Mouse (Mus musculus) hindbrain, embryonic 16.5 days (tissue): Measurements from ENCODE around the gene Setx. TPM values are rescaled to one million over a fixed set of nuclear protein-coding genes. Genes with fewer than 3 reads are reported as not detected.

Source experiments
- ATAC-seq: fragments of 200-750 bp; cut with Nextera tagmentation; 2 replicates; pipeline ENCODE4 v1.8.0; 2017; ENCODE audit warnings: moderate TSS enrichment, moderate library complexity
- H3K27ac ChIP-seq: fragments of 300-500 bp; sonication (generic); 2 replicates; pipeline ENCODE4 v1.5.1; 2014; ENCODE audit warnings: low read depth, mild to moderate bottlenecking, control low read depth, low read length, moderate library complexity
- H3K27me3 ChIP-seq: fragments of 300-500 bp; sonication (generic); replicated peaks from 2 replicates; pipeline ENCODE4 v1.6.1; 2014; ENCODE audit warnings: low read length; ENCODE audit not compliant: control insufficient read depth, insufficient read depth
- H3K36me3 ChIP-seq: fragments of 300-500 bp; sonication (generic); 2 replicates; pipeline ENCODE4 v1.6.1; 2014; ENCODE audit warnings: mild to moderate bottlenecking, low read length, moderate library complexity, mixed read lengths; ENCODE audit not compliant: control insufficient read depth, insufficient read depth
- H3K4me1 ChIP-seq: fragments of 300-500 bp; sonication (generic); 2 replicates; pipeline ENCODE4 v1.6.1; 2014; ENCODE audit warnings: low read depth, low read length; ENCODE audit not compliant: control insufficient read depth, insufficient read depth
- H3K4me2 ChIP-seq: fragments of 300-500 bp; sonication (generic); 2 replicates; pipeline ENCODE4 v1.6.1; 2014; ENCODE audit warnings: mild to moderate bottlenecking, low read length, control low read depth, moderate library complexity
- H3K4me3 ChIP-seq: fragments of 300-500 bp; sonication (generic); 2 replicates; pipeline ENCODE4 v1.5.1; 2014; ENCODE audit warnings: mild to moderate bottlenecking, low read length, control low read depth, moderate library complexity
- H3K9ac ChIP-seq: fragments of 300-500 bp; sonication (generic); 2 replicates; pipeline ENCODE4 v1.6.1; 2014; ENCODE audit warnings: low read depth, mild to moderate bottlenecking, control low read depth, low read length, moderate library complexity
- H3K9me3 ChIP-seq: fragments of 300-500 bp; sonication (generic); 2 replicates; pipeline ENCODE4 v1.6.1; 2014; ENCODE audit warnings: mild to moderate bottlenecking, low read length, moderate library complexity; ENCODE audit not compliant: control insufficient read depth
- WGBS: fragments of 180-500 bp; shearing (Covaris S2); extraction: QIAGEN DNeasy Blood & Tissue Kit; methylation state at CpG from one replicate; pipeline ENCODE4 v1.1.7; 2014; 5-methylcytosine and 5-hydroxymethylcytosine counted together
- polyA plus RNA-seq: library from polyadenylated mRNA; unstranded; fragments of >200 nt; fragmentation: Nextera tagmentation; extraction: Ambion mirVana; gene quantifications from 2 replicates; pipeline ENCODE4 v1.2.1, GENCODE M21; 2015

Gene Setx
- polyA plus RNA-seq, 1 experiment from 2014 or later = 10.2 TPM

DNA sequence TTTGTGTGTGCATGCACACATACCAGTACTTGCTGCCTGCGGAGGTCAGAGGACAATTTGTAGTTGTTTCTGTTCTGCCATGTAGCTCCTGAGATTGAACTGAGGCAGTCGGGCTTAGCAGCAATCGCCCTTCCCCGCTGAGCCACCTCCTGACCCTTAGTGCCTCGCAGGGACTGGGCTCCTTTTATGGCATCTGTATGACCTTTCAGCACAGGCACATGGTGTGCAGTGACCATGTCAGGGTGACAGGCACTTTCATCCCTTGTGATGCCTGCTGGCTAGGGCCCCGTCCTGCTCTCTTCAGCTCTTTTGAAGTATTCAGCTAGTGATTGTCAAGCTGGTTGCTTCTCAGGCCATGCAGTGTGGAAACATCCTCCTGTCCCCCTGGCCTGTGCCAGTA lies 62.2 kb downstream of the Setx start:
- ATAC-seq = no peak
- Histone ChIP-seq H3K9me3 (no peaks in the 10 kb centered on the region), H3K9ac (no peak overlapping the region), H3K4me2 (no peak overlapping the region), H3K27ac (no peak overlapping the region), H3K4me1 (no peaks in the 10 kb centered on the region), H3K36me3 (no peaks in the 10 kb centered on the region), H3K4me3 (no peak overlapping the region), H3K27me3 (no peaks in the 10 kb centered on the region)
- 34% methylated on average over 6 of the region's 6 CpGs for WGBS

DNA sequence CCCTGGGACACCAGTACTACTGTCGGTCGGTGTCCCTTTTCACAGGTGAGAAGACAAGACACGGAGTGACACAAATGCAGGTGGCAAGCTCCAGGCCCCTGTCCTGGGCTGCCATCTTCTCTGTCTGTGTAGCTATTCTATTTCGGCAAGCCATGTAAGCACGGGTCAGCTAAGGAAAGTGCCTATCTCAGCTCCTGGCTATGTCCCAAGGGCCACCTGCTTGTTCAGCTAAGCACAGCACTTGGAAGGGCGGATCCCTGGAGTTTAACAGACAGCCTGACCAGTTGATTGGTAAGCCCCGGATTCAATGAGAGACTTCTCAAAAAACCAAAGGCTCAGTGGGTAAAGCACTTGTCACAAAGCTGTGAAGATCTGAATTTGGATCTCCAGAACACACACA lies 66.4 kb downstream of the Setx start:
- no peak for ATAC-seq
- 83% methylated on average over 7 of the region's 7 CpGs for WGBS
- Histone ChIP-seq H3K4me1 (peaks cover 21% of the 10 kb centered on the region), H3K4me3 (no peak overlapping the region), H3K27me3 (no peaks in the 10 kb centered on the region), H3K36me3 (no peaks in the 10 kb centered on the region), H3K27ac (no peak overlapping the region), H3K4me2 (no peak overlapping the region), H3K9me3 (no peaks in the 10 kb centered on the region), H3K9ac (no peak overlapping the region)

DNA sequence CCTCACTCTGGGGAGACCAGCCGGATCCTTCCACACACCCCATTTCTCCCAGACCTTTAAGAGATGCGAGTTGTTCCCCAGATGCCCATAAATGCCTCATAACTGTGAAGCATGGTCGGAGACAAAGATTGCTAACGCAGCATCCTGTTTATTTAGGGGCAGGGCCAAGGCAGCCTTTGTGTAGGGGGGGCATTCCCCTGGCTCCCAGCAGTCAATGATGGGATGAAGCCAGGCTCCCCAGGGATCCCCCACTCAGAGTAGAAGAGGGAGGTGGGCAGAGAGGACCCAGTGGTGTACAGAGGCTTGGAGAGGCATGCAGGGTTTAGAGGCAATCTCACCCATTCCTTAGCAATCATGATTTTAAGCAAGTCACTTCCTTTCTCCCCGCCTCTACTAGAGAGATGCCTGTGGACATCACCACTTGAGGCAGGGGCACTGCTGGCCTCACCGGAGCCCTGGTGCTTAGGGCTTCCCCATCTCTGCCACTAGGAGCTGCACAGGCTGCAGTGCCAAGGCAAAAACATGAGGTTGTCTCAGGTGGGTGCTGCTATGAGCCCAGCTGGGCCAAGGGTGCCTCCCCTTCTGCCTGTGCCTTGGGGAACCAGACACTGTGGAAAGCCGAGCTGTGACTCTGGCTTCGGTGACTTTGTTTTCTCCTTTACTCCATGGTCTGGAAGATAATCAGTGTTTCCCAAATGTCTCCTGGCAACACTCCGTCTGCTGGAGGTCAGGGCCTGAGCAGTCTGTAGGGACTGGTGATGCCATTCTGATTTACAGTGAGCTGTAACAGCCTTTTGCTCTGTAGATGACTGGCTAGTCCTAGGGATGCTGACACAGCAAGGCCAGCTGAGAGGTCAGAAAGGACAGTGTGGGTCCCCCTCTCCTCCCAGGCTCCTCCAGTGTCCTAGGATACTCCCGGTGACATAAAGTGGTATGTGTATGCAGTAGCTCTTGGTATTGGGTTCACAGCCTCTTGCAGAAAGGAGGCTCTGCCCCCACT lies 67.5 kb downstream of the Setx start:
- Histone ChIP-seq H3K4me3 (no peak overlapping the region), H3K4me1 (peaks cover 21% of the 10 kb centered on the region), H3K36me3 (no peaks in the 10 kb centered on the region), H3K27ac (no peak overlapping the region), H3K9me3 (no peaks in the 10 kb centered on the region), H3K4me2 (no peak overlapping the region), H3K9ac (no peak overlapping the region), H3K27me3 (peaks cover 7% of the 10 kb centered on the region)
- WGBS = 60% methylated on average over 10 of the region's 10 CpGs
- no peak for ATAC-seq

DNA sequence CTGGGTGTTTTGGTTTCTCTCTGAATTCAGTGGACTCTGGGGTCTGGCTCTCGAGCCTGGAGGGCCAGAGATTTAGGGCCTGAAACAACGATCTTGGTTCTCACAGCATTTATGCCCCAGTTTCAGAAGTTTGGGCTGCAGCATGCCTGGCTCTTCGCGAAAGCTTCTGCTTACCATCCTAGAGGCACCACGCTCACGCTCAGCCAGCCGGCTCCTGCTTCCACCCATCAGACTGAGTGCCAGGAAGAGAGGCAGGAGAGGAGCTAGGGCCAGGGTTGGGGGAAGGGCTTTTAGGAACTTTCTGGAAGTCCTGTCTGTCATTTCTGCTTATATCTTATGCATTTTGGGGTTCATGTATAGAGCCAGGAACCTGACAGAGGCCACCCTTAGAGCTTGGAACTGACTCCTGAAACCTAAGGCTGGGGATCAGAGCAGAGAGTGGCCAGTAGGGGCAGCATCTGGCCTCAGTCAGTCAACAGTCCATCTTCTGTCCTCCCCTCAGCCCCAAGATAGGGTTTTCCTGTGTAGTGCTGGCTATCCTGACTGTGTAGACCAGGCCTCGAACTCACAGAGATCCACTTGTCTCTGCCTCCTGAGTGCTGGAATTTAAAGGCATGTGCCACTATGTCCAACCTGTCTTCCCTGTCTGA lies 68.8 kb downstream of the Setx start:
- Histone ChIP-seq H3K9ac (no peak overlapping the region), H3K36me3 (no peaks in the 10 kb centered on the region), H3K4me3 (no peak overlapping the region), H3K27me3 (peaks cover 9% of the 10 kb centered on the region), H3K4me1 (peaks cover 21% of the 10 kb centered on the region), H3K27ac (no peak overlapping the region), H3K4me2 (no peak overlapping the region), H3K9me3 (no peaks in the 10 kb centered on the region)
- no peak for ATAC-seq
- WGBS = 90% methylated on average over 8 of the region's 8 CpGs

DNA sequence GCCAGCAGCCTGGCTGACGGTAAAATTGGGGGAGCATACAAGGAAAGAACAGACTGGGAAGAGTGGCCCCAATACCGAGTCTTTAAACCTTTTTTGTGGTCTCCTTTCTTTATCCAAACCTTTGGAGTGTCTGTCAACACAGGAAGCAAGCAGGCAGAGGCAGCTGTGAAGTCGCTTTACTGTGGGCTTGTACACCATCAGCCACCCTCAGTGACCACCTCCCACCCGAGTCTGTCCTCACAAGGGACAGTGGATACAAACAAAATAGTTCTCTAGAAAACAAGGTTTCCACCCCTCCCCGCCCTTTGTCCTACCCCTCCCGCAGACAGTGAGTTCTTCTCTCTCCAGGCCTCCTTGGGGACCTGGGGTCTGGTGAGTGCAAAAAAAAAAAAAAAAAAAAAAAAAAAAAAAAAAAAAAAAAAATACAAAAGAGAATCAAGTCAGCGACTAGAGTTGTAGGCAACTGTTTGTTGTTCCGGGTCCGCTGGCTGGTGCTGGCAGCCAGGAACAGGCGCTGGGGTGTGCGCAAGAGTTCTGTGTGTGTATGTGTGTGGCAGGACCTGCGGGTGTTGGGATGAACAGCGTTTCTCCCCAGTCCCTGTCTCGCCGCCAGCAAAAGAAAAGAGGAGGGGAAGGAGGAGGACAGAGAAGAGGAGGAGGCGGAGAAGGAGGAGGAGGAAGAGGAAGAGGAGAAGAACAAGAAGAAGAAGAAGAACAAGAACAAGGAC lies 70.0 kb downstream of the Setx start:
- Histone ChIP-seq H3K4me3 (peak overlapping the region; percentile 57), H3K4me2 (peak overlapping the region; percentile 99), H3K9me3 (no peaks in the 10 kb centered on the region), H3K27ac (no peak overlapping the region), H3K4me1 (peaks cover 21% of the 10 kb centered on the region), H3K36me3 (no peaks in the 10 kb centered on the region), H3K9ac (peak overlapping the region; percentile 22; the same call in 1 of the 2 replicates), H3K27me3 (peaks cover 12% of the 10 kb centered on the region)
- 14% methylated on average over 16 of the region's 16 CpGs for WGBS
- ATAC-seq = peak; percentile 23; the same call in 1 of the 2 replicates

DNA sequence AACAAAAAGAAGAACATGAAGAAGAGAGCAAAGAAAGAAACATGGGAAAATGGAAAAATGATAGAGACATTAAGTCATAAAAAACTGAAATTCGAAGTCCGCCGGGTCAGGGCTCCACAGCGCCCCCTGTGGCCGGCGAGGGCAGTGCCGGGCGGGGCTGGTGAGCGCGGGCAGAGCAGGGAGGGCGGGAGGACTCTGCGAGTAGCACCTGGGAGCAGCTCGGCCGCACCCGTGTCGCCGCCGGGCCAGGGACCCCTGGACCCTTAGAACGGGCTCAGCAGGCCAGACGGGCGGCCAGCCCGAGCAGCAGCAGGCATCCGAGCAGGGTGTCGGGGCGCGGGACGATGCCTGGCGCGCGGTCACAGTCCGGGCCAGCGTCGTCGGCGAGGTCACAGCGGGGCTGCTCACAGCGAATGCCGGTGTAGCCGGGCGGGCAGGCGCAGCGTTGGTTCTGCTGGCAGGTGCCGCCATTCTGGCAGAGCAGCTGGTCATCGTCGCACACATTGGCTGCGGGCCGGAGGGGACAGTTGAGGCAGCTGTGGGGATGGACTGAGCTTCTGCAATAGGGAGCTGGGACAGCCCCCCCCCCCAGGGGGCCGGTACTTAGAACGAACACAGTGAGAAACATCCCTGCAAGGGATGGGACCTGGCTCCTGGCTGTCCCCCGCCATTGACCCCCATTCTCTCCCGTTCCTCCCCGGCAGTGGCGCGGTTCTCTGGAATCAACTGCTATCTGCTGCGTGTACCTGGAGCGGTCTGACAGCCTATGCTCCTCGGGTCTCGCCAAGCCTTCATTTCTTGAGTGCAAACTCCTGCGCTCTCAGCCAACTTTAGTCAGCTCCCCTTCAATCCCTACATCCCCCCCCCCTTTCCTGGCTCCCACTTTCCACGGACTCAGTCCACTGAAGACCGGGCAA lies 70.8 kb downstream of the Setx start:
- Histone ChIP-seq H3K9me3 (no peaks in the 10 kb centered on the region), H3K27me3 (peaks cover 12% of the 10 kb centered on the region), H3K27ac (peak overlapping the region; percentile 23; the same call in 1 of the 2 replicates), H3K9ac (peak overlapping the region; percentile 76), H3K4me1 (peaks cover 21% of the 10 kb centered on the region), H3K4me3 (peak overlapping the region; percentile 57), H3K36me3 (no peaks in the 10 kb centered on the region), H3K4me2 (peak overlapping the region; percentile 99)
- WGBS = 2% methylated on average over 55 of the region's 61 CpGs
- peak; percentile 71 for ATAC-seq

DNA sequence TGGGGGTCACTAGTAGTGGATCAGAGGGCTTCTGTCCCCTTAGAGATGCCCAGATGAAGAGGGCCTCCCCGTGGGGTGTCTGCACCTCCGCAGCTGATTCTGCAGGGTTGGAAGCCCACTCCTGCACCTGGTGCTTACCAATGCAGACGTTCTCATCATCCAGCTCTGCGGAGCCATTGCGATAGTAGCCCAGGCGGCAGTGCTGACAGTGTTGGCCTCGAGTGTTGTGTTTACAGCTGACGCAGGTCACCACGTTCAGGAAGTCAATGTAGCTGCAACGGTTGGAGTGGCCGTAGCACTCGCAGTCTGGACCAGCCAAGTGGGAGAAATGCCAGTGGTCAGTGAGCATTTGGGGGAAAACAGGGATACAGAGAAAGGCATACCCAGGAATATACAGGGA lies 72.9 kb downstream of the Setx start:
- Histone ChIP-seq H3K9ac (no peak overlapping the region), H3K4me2 (no peak overlapping the region), H3K27ac (no peak overlapping the region), H3K36me3 (no peaks in the 10 kb centered on the region), H3K9me3 (no peaks in the 10 kb centered on the region), H3K4me3 (no peak overlapping the region), H3K4me1 (peaks cover 17% of the 10 kb centered on the region), H3K27me3 (peaks cover 12% of the 10 kb centered on the region)
- ATAC-seq = no peak
- WGBS = 70% methylated on average over 12 of the region's 12 CpGs

DNA sequence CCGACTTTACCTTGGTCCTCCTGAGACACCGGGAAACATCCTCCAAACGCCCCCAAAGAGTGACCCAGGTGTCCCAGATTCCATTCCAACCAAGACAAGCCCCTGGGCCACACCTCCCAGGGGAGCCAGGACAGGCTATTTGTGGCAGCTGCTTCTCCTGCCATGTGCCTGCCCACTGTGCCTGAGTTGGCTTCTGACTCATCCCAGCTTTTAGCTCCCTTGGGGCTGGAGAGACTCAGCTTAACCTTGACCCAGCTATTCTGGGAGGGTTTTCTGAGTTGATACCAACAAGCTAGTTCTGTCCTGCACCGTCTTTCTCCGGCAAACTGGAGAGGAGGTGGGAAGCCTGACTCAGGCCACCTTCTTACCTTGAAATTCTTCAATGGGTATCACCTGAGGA lies 74.5 kb downstream of the Setx start:
- H3K9me3 ChIP-seq = no peaks in the 10 kb centered on the region
- no peak overlapping the region for H3K9ac ChIP-seq
- H3K4me1 ChIP-seq = peaks cover 17% of the 10 kb centered on the region
- peaks cover 12% of the 10 kb centered on the region for H3K27me3 ChIP-seq
- no peak overlapping the region for H3K4me3 ChIP-seq
- no peak for ATAC-seq
- H3K4me2 ChIP-seq = no peak overlapping the region
- no peak overlapping the region for H3K27ac ChIP-seq
- WGBS = 76% methylated on average over 5 of the region's 5 CpGs
- H3K36me3 ChIP-seq = no peaks in the 10 kb centered on the region
